Mouse (Mus musculus) heart, postnatal 4 days (tissue): ENCODE measurements around the gene Lars2. TPM values are rescaled to one million over a fixed set of nuclear protein-coding genes. Genes with fewer than 3 reads are reported as not detected.

Source experiments
- DNase-seq: peaks from one replicate; pipeline ENCODE4 v3.0.0; 2021
- total RNA-seq, 2 experiments: library from RNA; stranded (reverse); gene quantifications; 2 replicates each; pipeline ENCODE4 v1.2.3; 2021

Lars2 gene
- total RNA-seq, 2 experiments from 2014 or later, result 50.8 to 52.3 TPM

- DNase-seq, result no peak
Observed at GRCm38 (mm10) chr9:123507380-123507779, 140.7 kb downstream of the Lars2 start.

DNA sequence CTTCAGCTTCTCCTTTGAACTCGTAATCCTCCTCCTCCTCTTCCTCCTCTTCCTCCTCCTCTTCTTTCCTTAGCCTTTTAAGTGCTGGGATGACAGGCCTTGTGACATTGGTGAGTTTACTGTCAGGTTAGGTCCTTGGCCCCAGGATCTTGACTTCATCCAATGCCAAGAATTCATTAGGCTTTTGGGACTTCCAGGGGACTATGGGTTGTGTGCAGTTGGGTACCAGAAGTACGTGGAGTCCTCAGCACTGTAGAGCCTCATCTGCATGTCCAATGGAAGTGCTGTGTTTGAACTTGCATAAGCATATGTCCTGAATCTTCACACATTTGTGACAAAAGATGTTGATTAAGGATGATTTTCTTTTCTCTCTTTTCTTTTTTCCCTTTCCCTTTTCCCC is 142.3 kb downstream of the Lars2 start:
- no peak for DNase-seq

GRCm38 (mm10) chr9:123509638-123510604 is 143.2 kb downstream of the Lars2 start:
- DNase-seq, result no peak

- DNase-seq, result no peak
Observed at GRCm38 (mm10) chr9:123510926-123511325, 144.2 kb downstream of the Lars2 start.

Other genes with a start within 250 kb of the Lars2 start
- 10 to 100 TPM; 32.8 to 39.7 TPM for gene Clec3b, start 216.0 kb upstream of the Lars2 start, total RNA-seq
- gene Cdcp1, start 150.9 kb upstream of the Lars2 start, total RNA-seq, result under 1 TPM; 0.10 to 0.25 TPM
- gene Tmem158, start 106.2 kb upstream of the Lars2 start, total RNA-seq, result 10 to 100 TPM; 24.7 to 25.4 TPM
- 10 to 100 TPM; 49.1 to 53.5 TPM for gene Limd1, start 111.8 kb downstream of the Lars2 start, total RNA-seq
- gene Sacm1l, start 162.8 kb downstream of the Lars2 start, total RNA-seq, result 10 to 100 TPM; 44.6 to 47.0 TPM